Mouse (Mus musculus) C2C12 (cell line): Measurements from ENCODE around the gene Rplp1.

Experiments
- CTCF ChIP-seq: IDR thresholded peaks from one replicate; pipeline ENCODE4 v1.5.1; 2011; ENCODE audit not compliant: control insufficient read depth, insufficient read depth, insufficient read length
- FOSL1 ChIP-seq: IDR thresholded peaks from one replicate; pipeline ENCODE4 v1.8.0; 2011; ENCODE audit warnings: mild to moderate bottlenecking, low read length; ENCODE audit not compliant: poor library complexity, insufficient read depth, severe bottlenecking
- MYOD1 ChIP-seq: IDR thresholded peaks from one replicate; pipeline ENCODE4 v1.6.1; 2011; ENCODE audit warnings: low read depth; ENCODE audit not compliant: control insufficient read depth, insufficient read length
- USF1 ChIP-seq: IDR thresholded peaks from one replicate; pipeline ENCODE4 v1.6.1; 2011; ENCODE audit warnings: low read depth, mild to moderate bottlenecking, control low read depth, moderate library complexity

DNA sequence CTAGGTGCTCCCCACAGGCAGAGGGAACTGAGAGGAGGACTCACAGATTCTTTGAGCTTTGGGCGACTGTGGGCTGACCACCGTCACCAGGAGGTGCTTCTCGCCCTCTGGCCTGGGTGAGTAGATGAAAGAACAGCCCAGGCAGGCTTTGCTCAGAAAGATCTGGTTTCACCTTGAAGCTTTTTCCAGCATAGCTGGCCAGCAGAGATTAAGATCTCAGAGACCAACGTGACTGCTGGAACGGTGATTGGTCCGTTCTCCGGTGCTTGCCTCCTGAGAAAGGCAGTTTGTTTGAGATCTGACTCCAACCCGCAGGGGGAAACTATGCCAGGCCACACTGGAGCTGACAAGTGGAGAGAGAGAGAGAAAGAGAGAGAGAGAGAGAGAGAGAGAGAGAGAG is 19.3 kb downstream of the Rplp1 start:
- TF ChIP-seq CTCF = no peak
- TF ChIP-seq USF1 = no peak
- TF ChIP-seq FOSL1 = no peak
- no peak for TF ChIP-seq MYOD1
